9 mouse cellular contexts compared by ENCODE assay signal in the genomic region with DNA sequence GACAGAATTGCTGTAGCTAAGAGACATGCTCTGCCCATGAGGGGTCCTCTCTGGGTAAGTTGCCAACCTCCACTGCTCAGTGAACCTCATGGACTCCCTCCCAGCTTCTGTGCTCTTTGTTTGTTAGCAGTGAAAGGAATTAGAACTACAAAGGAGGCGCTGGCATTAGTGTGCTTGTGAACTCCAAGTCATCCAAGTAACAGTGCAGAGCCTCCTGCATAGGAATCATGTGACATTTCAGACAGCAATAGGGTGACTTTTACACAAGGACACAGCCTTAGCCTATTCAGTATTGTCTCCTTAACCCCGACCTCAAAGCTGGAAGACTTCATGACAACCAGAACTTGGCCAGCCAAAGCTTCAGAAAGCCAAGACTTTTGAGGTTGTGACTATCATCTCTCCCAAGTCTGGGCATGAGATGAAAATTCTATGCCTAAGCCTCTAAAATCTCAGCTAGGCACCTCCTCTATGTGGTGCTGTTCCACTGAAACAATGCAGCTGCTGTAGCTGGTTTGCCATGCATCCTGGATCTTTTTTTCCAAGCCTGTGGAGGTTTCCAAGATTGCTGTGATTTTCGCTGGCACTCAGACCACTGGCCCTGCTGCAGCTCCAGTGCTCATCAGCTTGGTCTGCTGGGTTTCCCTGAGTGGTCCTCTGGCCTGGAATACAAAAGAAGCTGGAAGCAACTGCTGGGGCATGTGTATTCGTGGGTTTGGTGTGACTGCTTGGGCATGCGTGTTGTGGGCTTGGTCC. TPM values are rescaled to one million over a fixed set of nuclear protein-coding genes. Genes with fewer than 3 reads are reported as not detected.
DNase-seq lines count a peak whose midpoint lies in the region; ATAC-seq and TF ChIP-seq lines count a peak whose summit lies in the region.
"Had no signal": no experiment of that assay in that cellular context is flagged by ENCODE, and none has a peak within 500 bp of the region (broad histone marks: within the 10 kb centered on the region; RNA-seq: fewer than 3 reads in every experiment).

No protein-coding gene starts in this region.

- WGBS in hindbrain, embryonic 16.5 days, result 50% methylated on average over 5 of the region's 5 CpGs
- WGBS in midbrain, embryonic 16.5 days, result 52% methylated on average over 5 of the region's 5 CpGs
- 94% methylated on average over 5 of the region's 5 CpGs for WGBS in thymus, adult 2 months

- intact Hi-C loops in left cerebral cortex, postnatal 10 days (cut with DNase I), result no loop called here

- H3K4me2 ChIP-seq in hindbrain, embryonic 16.5 days (ENCODE audit: low read length), result no peak overlapping the region
- no peak overlapping the region for H3K4me2 ChIP-seq in midbrain, embryonic 16.5 days (ENCODE audit: low read length)

- no peaks in the 10 kb centered on the region for H3K36me3 ChIP-seq in hindbrain, embryonic 16.5 days (ENCODE audit: control insufficient read depth, insufficient read depth, low read length)
- no peaks in the 10 kb centered on the region for H3K36me3 ChIP-seq in midbrain, embryonic 16.5 days (ENCODE audit: control insufficient read depth, insufficient read depth, low read length)
- H3K36me3 ChIP-seq in thymus, adult 2 months (ENCODE audit: control insufficient read depth, insufficient read depth, low read length), result no peaks in the 10 kb centered on the region

- H3K4me3 ChIP-seq in hindbrain, embryonic 16.5 days (ENCODE audit: low read length), result no peak overlapping the region
- no peak overlapping the region for H3K4me3 ChIP-seq in midbrain, embryonic 16.5 days (ENCODE audit: low read depth, low read length)
- no peak overlapping the region for H3K4me3 ChIP-seq in thymus, adult 2 months (ENCODE audit: control insufficient read depth, insufficient read depth, low read length)
- H3K4me3 ChIP-seq: megakaryocyte, embryonic 14.5 days had no signal

- H3K9me3 ChIP-seq in hindbrain, embryonic 16.5 days (ENCODE audit: control insufficient read depth, low read length), result no peaks in the 10 kb centered on the region
- H3K9me3 ChIP-seq in midbrain, embryonic 16.5 days (replicated peaks; ENCODE audit: control insufficient read depth, low read length, poor library complexity, severe bottlenecking), result no peaks in the 10 kb centered on the region

- H3K27me3 ChIP-seq in hindbrain, embryonic 16.5 days (replicated peaks; ENCODE audit: control insufficient read depth, insufficient read depth, low read length), result no peaks in the 10 kb centered on the region
- no peaks in the 10 kb centered on the region for H3K27me3 ChIP-seq in midbrain, embryonic 16.5 days (ENCODE audit: control insufficient read depth, insufficient read depth, low read depth, low read length)
- H3K27me3 ChIP-seq in thymus, adult 2 months (ENCODE audit: control insufficient read depth, insufficient read depth, low read length), result no peaks in the 10 kb centered on the region
- H3K27me3 ChIP-seq: megakaryocyte, embryonic 14.5 days had no signal

- peak overlapping the region; percentile 4; the same call in 1 of the 2 replicates for H3K27ac ChIP-seq in hindbrain, embryonic 16.5 days (ENCODE audit: low read depth, low read length)
- H3K27ac ChIP-seq in midbrain, embryonic 16.5 days (ENCODE audit: low read length), result no peak overlapping the region
- H3K27ac ChIP-seq in thymus, adult 2 months (ENCODE audit: control insufficient read depth, insufficient read depth, low read length), result no peak overlapping the region

- no peak for ATAC-seq in cerebellum, adult (ENCODE audit: insufficient number of reproducible peaks, low FRiP score, low TSS enrichment)
- peak; percentile 99 for ATAC-seq in hindbrain, embryonic 16.5 days
- ATAC-seq in midbrain, embryonic 16.5 days, result peak; percentile 94
- ATAC-seq in megakaryocyte-erythroid progenitor cell, adult 5-6 weeks (replicated peaks; ENCODE audit: low FRiP score, low TSS enrichment, poor library complexity, severe bottlenecking), result no peak

- no peak for TF ChIP-seq POLR2A in thymus, adult 2 months (IDR thresholded peaks at IDR 0.05; ENCODE audit: control insufficient read depth, extremely low read depth, insufficient read depth, low read length, poor library complexity)

- TF ChIP-seq CTCF in thymus, adult 2 months (IDR thresholded peaks at IDR 0.05; ENCODE audit: borderline replicate concordance, control insufficient read depth, extremely low read depth, insufficient read depth, low read length, poor library complexity), result no peak

- peak; percentile 81 to 82 for DNase-seq in cerebellum, postnatal 10 days
- DNase-seq in left cerebral cortex, postnatal 10 days (ENCODE audit: extremely low spot score in 1 of 2, low spot score in 2 of 2), result peak; percentile 31 to 44
- DNase-seq in left cerebral cortex, adult 11 months (ENCODE audit: low spot score), result no peak
- no peak for DNase-seq in thymus, adult 2 months

- H3K4me1 ChIP-seq in hindbrain, embryonic 16.5 days (ENCODE audit: control insufficient read depth, insufficient read depth, low read depth, low read length), result no peaks in the 10 kb centered on the region
- no peaks in the 10 kb centered on the region for H3K4me1 ChIP-seq in midbrain, embryonic 16.5 days (ENCODE audit: control insufficient read depth, insufficient read depth, low read length)
- no peaks in the 10 kb centered on the region for H3K4me1 ChIP-seq in thymus, adult 2 months (replicated peaks; ENCODE audit: control insufficient read depth, insufficient read depth, low read length)

- no peak overlapping the region for H3K9ac ChIP-seq in hindbrain, embryonic 16.5 days (ENCODE audit: low read depth, low read length)
- no peak overlapping the region for H3K9ac ChIP-seq in midbrain, embryonic 16.5 days (ENCODE audit: low read depth, low read length)

RNA-seq across cellular contexts. Expression of a gene that starts 52.8 kb away (rescaled TPM):
- total RNA-seq in left cerebral cortex, postnatal 10 days (2021), result 1 to 10 TPM; 7.1 to 8.6 TPM
- polyA plus RNA-seq in hindbrain, embryonic 16.5 days (2015; fragmentation: Nextera tagmentation; extraction: Ambion mirVana), result 22.7 and 26.0 TPM in 2 replicates
- 23.9 and 24.7 TPM in 2 replicates for polyA plus RNA-seq in midbrain, embryonic 16.5 days (2015; fragmentation: Nextera tagmentation; extraction: Ambion mirVana)
- 1.2 and 1.6 TPM in 2 replicates for polyA plus RNA-seq in thymus, adult 2 months (2012; rRNA removed)
- total RNA-seq in megakaryocyte-erythroid progenitor cell, adult 5-6 weeks (2014; fragmentation: Nextera tagmentation), result 0.62 and 4.5 TPM in 2 replicates
- 5.7 and 10.6 TPM in 2 replicates for total RNA-seq in megakaryocyte-erythroid progenitor cell, adult 5-6 weeks (2017)

Comparison
In these comparisons a context has a peak if more than half of its experiments do, and no peak if none do; other contexts are left out.
1. DNase-seq: peak in cerebellum, postnatal 10 days (2 of 2) and left cerebral cortex, postnatal 10 days (2 of 2); none in left cerebral cortex, adult 11 months (single experiment) and thymus, adult 2 months (single experiment).
2. ATAC-seq: peak in hindbrain, embryonic 16.5 days (single experiment) and midbrain, embryonic 16.5 days (single experiment); none in cerebellum, adult (single experiment) and megakaryocyte-erythroid progenitor cell, adult 5-6 weeks (single experiment).